Mouse (Mus musculus) liver, postnatal 0 days (tissue): Measurements from ENCODE around the gene Atp2a3.

Experiments
- CTCF ChIP-seq: sonication (generic); IDR thresholded peaks from 2 replicates; pipeline ENCODE4 v1.5.1; 2016; ENCODE audit warnings: antibody characterized with exemption, low read depth
- EP300 ChIP-seq: IDR thresholded peaks from 2 replicates; pipeline ENCODE4 v1.6.1; 2016; ENCODE audit warnings: antibody characterized with exemption, low read depth, mild to moderate bottlenecking

- no peak for TF ChIP-seq CTCF
- TF ChIP-seq EP300: no peak
Measured at GRCm38 (mm10) chr11:72990688-72991087, 29.7 kb downstream of the Atp2a3 start.
